Mouse (Mus musculus) lung, adult 18-20 months (tissue): ENCODE results near the gene Ywhag.

ENCODE experiments used
- DNase-seq, 2 experiments: peaks; one replicate each; pipeline ENCODE4 v3.0.0; 2022; ENCODE audit warnings: mixed read lengths in 2 of 2

Ywhag gene

DNA sequence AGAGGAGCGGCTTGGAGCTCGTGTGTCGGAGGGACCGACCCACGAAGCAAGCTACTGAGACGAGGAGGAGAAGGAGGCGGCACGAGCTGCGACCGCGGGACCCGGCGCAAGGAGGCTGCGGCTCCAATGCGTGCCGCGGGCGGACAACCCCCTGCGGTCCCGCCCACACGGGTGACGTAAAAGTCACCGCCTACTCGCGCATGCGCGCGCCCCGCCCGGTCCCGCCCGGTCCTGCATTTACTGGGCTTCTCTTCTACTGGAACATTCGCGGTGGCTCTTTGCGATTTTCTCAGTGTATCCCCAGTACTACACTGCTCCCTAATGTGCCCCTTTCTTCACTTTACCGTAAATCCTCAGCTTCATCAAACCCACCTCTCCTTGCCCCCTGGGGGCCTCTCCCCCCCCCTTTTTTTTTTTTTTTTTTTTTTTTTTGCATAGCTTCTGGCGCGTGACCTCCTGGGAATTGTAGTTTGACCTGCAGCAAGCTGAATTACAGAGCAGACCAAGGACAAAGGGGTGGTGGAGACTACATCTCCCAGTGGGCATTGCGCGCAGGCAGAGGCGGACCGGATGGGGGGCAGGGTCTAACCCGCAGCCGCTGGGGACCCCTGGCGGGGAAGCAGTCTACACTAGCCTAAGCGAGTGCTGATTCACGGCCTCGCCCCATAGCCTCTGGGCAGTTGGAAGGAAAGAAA, at the start of gene Ywhag:
Ywhag (minus strand) TSS at position 136 of the 695 bp plus-strand sequence.
- DNase-seq, result peak; percentile 98 to 99

DNA sequence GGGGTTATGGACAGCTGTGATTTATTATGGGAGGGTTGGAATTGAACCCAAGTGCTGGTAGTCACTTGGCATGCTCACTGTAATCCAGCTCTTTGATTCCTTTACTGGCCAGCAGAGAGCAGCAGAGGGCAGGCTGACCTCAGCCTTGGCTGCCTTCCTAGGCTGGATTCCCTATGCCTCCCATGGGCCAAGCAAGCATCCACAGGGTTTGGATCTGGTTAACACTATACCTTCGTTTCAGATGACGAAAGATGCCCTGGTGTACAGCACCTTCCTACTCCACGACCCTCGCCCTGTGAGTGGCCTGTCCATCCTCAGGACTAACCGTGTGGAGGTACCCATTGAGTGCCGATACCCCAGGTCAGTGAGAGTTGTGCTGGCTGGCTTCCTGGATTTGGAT, 48.0 kb upstream of the Ywhag start:
- DNase-seq, result peak; percentile 45 to 60

DNA sequence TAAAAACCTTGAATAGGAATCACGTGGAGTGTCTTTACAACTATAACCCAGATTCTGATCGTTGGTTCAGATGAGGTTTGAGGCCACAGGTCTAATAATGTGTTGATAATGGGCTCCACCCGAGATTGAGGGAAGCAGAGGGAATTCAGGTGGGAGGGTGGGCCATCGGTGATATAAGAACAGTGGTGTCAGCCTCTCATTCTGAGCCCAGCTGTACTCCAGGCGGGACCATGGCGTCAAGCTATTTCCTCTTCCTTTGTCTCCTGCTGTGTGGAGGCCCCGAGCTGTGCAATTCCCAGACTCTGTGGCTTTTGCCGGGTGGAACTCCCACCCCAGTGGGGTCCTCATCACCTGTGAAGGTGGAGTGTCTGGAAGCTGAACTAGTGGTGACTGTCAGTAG, 45.5 kb upstream of the Ywhag start, which contains the start of gene Zp3:
Zp3 (plus strand) TSS at position 196 of the 400 bp plus-strand sequence.
- no peak for DNase-seq

DNA sequence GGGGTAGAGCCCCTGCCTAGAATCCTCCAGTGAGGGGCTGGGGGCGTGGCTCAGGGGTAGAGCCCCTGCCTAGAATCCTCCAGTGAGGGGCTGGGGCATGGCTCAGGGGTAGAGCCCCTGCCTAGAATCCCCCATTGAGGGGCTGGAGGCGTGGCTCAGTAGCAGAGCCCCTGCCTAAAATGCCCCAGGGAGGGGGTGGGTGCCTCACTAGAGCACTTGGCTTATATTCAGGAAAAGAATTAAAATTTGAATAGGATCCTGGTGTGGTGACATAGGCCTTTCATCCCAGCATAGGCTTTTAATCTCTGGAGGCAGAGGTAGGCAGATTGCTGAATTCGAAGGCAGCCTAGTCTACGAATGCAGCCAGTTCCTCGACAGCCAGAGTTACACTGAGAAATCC, 45.0 kb upstream of the Ywhag start:
- DNase-seq, result no peak

DNA sequence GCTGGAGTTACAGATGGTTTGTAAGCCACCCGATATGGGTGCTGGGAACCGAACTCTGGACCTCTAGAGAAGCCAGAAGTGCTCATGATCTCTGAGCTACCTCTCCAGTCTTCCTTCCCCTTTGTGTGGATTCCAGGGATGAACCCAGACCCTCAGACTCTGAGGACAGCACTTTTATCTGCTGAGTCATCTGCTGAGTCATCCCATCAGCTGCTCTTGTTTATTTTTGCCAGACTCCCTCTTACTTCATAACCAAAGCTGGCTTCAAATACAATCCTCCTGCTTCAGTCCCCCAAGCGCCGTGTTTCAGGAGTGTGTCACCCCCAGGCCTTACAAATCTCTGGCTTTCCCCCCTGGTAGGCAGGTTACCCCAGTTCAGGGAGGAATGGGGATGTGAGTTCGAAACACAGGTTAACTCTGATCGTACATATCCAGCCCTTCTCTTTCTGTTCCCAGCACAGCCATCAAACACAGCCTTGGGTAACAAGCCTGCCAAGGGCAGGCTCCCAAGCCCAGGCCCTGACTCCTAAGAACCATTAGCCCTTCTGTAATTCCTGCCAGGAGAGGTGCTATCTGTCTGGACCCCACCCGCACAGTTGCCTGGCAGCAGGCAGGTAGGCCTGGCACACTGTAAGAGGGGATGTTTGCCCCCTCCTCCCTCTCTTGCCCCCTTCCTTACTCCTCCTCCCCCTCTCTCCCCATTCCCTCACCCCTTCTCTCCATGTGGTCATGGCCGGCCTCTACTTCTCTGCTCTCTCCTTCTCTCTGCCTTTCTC, 41.7 kb upstream of the Ywhag start:
- DNase-seq, result no peak

DNA sequence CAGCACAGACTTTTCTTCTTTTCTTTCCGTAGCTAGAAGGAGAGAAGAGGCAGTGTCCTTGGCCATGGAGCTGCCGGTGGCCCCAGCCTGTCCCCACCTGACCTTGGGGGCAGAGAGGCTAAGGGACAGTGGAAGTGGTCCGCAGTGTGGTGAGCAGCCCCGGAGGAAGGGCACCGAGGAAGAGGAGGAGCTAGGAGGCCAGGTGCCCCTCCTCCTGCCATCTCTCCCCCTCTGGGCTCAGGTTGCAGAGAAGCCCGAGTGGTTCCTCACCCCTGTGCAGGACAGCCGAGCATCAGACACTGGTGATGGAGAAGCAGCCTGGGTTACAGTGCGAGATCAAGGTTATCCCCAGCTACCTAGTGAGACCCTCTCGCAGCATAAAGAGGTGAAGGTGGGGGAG, 39.9 kb upstream of the Ywhag start, which contains the start of gene Ssc4d:
Ssc4d (minus strand) TSS at position 167 of the 400 bp plus-strand sequence.
- DNase-seq, result no peak

DNA sequence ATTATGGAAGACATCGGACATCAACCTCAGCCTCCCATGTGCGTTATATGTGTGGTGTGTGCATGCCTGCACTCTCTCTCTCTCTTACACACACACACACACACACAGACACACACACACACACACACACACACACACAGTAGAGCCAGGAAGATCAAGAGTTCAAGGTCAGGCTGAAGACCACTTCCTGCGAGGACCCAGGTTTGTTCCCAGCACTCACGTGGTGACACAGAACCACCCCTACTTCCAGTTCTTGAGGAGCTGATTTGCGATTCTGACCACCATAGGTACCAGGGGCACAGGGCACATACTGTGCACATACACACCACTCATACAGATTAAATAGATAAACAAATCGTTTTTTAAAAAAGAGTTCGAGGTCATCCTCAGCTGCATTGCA, 37.5 kb upstream of the Ywhag start:
- DNase-seq, result no peak

DNA sequence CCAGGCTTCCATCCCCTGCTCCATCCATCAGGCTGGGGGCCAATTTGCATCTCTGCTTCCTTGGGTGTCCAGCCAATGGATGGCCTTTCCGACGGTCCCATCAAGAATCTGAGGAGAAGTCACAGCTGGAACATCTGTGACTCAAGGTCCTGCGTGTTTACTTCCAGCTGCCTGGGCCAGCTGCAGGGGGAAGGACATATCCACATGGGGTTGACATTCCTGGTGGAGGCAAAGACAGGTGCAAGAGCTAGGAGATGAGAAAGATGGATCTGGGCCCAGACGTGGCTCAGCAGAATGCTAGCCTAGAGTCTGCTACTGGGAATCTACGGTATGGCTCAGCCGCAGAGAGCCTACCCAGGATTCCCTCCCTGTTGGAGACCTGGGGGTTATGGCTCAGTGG, 35.8 kb upstream of the Ywhag start:
- no peak for DNase-seq

DNA sequence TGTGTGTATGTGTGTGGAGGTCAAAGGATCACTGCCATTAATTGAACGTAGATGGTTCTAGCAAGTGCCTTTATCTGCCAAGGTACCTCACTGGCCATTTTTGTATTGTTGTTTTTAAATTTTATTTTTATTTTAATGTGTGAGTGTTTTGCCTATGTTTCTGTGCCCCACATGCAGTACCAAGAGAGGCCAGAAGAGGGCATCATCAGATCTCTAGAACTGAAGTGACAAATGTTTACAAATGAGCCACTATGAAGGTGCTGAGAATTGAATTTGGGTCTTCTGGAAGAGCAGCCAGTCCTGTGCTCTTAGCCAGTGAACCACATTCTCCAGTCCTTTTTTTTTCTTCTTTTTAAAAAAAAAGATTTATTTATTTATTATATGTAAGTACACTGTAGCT, 34.4 kb upstream of the Ywhag start:
- DNase-seq, result peak in 1 of 2 experiments; percentile 47

DNA sequence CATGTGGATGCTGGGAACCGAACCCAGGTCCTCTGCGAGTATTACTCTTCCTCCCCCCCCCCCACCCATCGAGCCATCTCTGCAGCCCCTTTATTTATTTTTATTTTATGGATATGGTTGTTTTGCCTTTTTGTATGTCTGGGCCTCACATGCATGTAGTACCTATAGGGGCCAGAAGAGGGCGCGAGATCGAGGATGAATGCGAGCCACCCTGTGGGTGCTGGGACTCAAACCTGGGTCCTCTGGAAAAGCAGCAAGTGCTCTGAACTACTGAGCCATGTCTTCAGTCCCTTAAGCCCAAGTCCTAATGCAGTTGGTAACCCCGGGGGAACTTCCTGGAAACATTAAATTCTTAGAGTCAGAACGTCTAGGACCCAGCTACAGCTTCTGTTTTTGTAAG, 32.5 kb upstream of the Ywhag start:
- no peak for DNase-seq

DNA sequence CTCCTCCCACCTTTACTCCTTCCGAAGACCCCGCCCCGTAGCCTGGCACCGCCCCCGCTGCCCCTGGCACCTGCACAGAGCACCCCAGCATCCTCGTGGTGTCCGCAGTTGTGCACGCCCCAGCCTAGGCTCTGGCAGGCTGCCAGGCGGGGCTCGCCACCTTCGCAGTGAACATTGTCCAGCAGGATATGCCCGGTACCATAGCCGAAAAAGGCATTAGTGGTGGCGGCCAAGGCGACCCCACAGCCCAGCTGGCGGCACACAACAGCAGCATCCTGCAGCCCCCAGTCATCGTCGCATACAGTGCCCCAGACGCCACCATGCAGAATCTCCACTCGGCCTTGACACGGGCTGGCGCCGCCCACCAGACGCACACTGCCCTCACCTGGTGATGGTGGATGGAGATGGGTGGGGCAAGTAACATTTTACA, 31.1 kb upstream of the Ywhag start:
- peak; percentile 45 to 58 for DNase-seq

DNA sequence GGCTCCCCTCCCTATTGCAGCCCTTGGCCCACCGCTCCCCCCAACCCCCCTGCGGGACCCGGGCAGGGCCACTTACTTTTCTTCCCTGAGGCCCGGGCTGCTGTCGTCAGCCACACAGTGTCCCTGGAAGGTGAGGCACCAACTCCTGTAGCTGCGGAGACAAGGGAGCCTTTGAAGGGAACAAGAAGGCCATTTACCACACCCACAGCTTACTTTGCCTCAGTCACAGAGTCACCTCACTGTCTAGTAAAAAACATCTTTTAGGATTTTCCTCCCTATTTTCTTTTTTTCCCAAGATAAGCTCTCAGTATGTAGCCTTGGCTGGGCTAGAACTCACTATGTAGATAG, 28.8 kb upstream of the Ywhag start:
- DNase-seq, result no peak

DNA sequence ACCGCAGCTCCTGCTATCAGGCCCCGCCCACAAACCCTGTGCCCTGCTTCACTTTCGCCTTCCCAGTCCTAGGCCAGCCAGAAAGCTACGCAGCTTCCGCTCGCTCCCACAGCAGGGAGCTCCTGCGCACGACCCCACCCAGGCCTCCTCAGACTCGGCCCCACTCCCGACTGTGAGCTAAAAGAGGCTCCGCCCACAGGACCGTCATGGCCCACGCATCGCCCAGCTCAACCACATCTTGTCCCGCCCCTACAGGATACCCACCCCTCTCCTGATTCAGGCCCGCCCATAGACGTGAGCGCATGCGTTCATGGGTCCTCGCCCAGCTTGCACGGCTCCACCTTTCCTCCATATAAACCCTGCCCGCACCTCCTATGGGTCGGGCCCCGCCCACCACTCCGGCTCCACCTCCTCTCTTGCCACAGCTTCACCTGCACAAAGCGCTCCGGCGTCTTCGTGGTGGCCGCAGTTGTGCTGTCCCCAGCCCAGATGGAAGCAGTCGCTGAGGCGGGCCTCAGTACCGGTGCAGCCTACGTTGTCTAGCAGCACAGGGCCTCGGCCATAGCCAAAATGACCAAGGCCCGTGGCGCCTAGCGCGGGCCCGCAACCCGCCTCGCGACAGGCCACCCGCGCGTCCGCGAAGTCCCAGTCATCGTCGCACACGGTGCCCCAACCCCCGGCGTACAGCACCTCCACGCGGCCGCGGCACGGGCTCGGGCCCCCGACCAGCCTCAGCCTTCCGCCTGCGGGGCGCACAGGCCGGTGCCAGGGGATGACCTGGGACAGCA, 28.3 kb upstream of the Ywhag start:
- DNase-seq, result peak; percentile 100

DNA sequence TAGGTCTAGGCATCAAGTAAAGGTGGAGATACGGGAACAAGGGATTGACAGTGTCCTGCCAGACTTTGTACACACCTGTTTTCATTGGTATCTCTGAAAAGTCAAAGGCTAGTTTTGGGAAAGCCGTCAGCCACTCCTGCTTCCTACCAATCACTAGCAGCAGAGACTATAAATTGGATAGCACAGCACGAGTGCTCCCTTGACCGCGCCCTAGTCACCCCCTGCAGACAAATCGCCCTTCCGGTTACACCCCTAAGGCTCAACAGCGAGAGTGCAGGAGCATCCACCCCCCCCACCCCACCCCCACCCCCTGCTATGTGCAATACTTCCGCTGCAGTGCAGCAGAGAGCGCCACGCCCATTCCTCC, 27.7 kb upstream of the Ywhag start:
- DNase-seq, result no peak

DNA sequence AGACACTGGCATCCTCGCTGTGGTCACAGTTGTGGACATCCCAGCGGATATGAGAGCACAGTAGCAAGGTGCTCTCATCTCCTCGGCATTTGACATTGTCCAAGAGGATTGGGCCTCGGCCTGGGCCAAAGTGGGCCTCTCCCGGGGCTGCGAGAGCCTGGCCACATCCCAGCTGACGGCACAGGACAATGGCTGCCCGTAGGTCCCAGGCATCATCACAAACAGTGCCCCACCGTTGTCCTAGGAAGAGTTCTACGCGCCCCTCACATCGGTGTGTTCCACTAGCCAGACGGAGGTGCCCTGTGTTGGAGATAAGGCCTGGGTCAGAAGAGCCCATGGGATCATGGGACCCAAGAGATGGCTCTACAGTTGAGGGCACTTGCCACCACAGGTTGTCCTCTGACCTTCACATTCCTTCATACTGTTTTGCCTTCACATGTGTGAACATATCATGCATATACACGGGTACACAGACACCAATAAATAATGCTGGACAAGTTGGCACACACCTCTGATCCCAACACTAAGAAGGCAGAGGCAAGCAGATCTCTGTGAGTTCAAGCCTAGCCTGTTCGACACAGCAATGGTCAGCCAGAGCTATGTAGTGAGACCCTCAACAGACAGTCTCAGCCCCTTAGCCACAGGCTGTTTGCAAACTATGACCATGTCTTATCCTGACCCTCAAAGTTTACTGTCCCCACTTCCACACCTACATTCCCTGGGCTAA, 26.7 kb upstream of the Ywhag start:
- no peak for DNase-seq

DNA sequence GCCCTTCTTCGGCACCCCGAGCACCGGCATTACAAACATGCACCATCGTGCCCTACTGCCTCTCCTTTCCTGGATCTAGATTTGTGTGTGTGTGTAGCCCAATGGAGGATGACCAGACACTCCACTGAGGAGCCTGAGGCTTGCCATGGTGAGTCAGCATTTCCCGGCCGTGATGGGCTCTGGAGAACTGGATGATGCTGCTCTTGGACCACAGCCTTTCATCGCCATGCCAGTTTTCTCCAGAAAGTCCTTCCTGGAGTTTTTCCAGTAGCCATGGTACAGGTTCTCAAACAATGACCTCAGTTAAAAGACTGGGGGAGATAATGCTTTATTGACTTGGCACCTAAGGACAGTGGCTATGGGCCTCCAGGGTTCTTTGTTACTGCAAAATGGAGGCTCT, 25.5 kb upstream of the Ywhag start:
- DNase-seq, result no peak

DNA sequence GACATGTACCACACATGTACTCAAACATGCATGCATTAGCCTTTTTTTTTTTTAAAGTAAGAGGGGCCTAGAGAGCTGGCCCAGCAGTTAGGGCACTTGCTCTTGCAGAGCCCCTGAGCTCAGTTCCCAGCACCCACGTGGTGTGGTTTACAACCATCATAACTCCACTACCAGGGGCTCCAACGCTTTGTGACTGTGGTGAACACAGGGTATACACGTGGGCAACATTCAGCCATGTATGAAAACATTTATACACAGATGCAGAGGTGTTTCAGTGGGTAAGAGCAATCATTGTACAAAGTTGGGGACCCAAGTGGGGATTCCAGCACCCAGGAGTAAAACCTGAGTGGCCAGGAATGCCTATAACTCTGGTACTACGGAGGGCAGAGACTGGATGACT, 24.0 kb upstream of the Ywhag start:
- no peak for DNase-seq

DNA sequence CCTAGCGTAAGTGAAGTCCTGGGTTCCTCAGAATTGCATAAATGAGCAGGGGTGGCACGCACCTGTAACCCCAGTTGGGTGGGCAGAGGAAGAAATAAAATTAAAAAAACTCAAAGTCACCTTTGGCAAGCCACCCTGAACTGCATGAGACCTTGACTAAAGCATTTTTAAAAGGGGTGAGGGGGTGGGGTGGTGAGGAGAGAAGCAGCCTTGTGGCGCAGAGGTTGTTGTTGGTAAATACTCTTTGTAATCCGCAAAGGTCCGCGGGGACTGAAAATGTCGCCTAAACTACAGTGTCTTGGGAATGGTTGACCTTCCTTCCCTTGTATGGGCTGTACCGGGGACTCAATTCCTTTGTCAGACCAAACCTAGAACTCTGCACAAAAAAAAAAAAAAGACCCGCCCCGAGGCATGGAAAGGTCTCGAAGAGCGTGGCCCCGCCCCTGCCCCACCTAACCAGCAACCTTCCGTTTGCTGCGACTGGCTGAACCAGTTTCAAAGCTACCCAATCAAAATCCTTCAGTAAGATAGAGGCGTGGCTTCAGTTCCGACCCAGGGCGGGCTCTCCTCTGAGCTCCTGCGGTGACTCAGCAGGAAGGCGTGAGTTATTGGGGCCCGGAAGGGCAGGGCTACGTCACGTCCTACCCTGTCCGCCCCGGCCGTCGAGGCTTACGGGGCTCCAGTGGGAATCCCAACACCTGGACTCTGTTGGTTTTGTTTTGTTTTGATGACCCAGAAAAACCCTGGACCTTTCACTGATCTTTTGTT, 23.0 kb upstream of the Ywhag start:
- DNase-seq, result peak; percentile 98 to 99

DNA sequence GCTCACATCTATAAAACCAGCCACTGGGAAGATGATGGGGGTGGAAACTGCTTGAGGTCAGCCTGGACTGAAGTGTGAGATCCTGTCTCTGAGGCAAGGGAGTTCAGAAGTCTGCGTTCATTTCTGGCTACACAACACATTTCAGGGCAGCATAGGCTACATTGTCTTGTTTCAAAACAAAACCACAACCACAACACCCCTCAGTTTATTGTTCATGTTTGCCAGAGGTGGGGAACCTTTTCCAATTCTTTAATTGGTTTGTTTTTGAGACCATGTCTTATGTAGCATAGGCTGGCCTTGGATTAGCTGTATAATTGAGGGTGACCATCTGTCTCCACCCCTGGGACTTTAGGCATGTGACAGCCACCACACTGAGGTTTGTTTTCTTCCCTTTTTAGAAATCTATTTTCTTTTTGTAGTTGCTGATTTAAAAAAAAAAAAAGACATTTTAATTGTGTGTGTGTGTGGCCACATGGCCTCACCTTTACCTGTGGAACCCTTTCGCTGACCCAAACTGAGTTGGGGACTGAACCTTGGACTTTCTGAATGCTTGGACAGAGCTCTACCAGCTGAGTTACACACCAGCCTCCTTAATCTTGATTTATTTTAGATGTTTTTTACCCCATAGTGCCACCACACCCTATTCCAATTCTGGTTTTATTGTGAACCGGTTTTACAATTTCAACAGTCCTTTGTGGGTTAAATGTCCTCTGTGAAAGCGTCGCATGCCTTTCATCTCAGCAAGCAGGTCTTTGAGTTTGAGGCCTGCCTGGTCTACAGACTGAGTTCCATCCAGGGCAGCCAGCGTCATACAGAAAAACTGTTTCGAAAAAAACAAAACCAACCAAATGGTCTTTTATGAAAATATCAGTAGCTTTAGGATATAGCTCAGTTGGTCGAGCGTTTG, 22.1 kb upstream of the Ywhag start:
- DNase-seq, result no peak

DNA sequence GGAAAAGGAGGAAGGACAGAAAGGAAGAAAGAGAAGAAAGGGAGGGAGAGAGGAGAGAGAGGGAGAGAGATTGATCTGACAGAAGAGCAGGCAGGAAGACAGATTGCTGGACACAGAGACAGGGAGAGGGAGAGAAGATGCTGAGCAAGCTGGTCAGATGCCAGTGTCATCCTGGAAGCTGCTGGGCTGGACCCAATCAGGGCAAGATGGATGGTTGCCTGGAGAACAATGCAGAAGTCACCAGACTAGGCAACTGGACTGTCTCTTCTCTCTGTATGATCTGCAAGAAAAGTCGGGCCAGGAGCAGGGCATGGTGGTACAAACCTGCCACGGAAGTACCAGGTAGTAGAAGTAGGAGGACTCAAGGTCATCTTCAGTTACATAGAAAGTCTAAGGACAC, 18.4 kb upstream of the Ywhag start:
- DNase-seq, result no peak

DNA sequence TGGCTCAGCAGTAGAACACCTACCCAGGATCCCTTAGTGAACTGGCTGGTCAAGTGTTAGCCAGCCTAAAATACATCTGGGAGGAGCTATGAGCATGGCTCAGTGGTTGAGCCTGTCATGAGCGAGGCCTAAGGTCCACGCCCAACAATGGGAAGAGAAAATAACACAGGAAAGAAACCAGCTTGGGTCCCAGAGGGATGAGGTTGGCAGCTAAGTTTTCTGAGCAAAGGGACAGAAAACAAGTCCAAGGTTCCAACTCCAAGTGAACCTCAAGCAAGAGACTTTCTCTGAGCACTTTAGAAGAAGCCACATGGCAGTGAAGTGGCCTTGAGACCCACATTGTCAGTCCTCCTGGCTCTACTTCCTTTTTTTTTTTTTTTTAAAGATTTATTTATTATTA, 17.2 kb upstream of the Ywhag start:
- DNase-seq, result no peak
